Mouse (Mus musculus) stomach, postnatal 0 days (tissue): Measurements from ENCODE around the gene Zkscan3. TPM values are rescaled to one million over a fixed set of nuclear protein-coding genes. Genes with fewer than 3 reads are reported as not detected.

Experiments
- ATAC-seq: fragments of 200-750 bp; cut with Nextera tagmentation; 2 replicates; pipeline ENCODE4 v1.8.0; 2017; ENCODE audit not compliant: low FRiP score, low TSS enrichment
- DNase-seq: peaks from one replicate; pipeline ENCODE4 v3.0.0-alpha.2; 2016; ENCODE audit warnings: low spot score
- H3K27ac ChIP-seq: fragments of 300-500 bp; sonication (generic); replicated peaks from 2 replicates; pipeline ENCODE4 v1.5.1; 2014; ENCODE audit warnings: mild to moderate bottlenecking, control low read depth
- H3K27me3 ChIP-seq: fragments of 300-500 bp; sonication (generic); 2 replicates; pipeline ENCODE4 v1.6.1; 2014; ENCODE audit warnings: low read length; ENCODE audit not compliant: control insufficient read depth, insufficient read depth
- H3K36me3 ChIP-seq: fragments of 300-500 bp; sonication (generic); 2 replicates; pipeline ENCODE4 v1.6.1; 2014; ENCODE audit warnings: low read length, mixed read lengths; ENCODE audit not compliant: control insufficient read depth, insufficient read depth
- H3K4me1 ChIP-seq: fragments of 300-500 bp; sonication (generic); replicated peaks from 2 replicates; pipeline ENCODE4 v1.6.1; 2014; ENCODE audit warnings: antibody characterized with exemption; ENCODE audit not compliant: control insufficient read depth, insufficient read depth
- H3K4me2 ChIP-seq: fragments of 300-500 bp; sonication (generic); replicated peaks from 2 replicates; pipeline ENCODE4 v1.6.1; 2014; ENCODE audit warnings: low read depth, mild to moderate bottlenecking, control low read depth, moderate library complexity
- H3K4me3 ChIP-seq: fragments of 300-500 bp; sonication (generic); 2 replicates; pipeline ENCODE4 v1.5.1; 2014; ENCODE audit warnings: low read depth, low read length, control low read depth
- H3K9ac ChIP-seq: fragments of 300-500 bp; sonication (generic); 2 replicates; pipeline ENCODE4 v1.6.1; 2014; ENCODE audit warnings: mild to moderate bottlenecking, low read length, control low read depth, mixed read lengths
- H3K9me3 ChIP-seq: fragments of 300-500 bp; sonication (generic); 2 replicates; pipeline ENCODE4 v1.6.1; 2016; ENCODE audit warnings: low read length; ENCODE audit not compliant: control insufficient read depth
- CTCF ChIP-seq: IDR thresholded peaks from 2 replicates; pipeline ENCODE4 v1.5.1; 2016; ENCODE audit warnings: antibody characterized with exemption, low read depth, mild to moderate bottlenecking, moderate library complexity
- EP300 ChIP-seq: optimal IDR thresholded peaks from 2 replicates; pipeline ENCODE3; 2016; ENCODE audit warnings: antibody characterized with exemption
- WGBS: fragments of 180-500 bp; shearing (Covaris S2); extraction: QIAGEN DNeasy Blood & Tissue Kit; methylation state at CpG from one replicate; pipeline ENCODE4 v1.1.7; 2014; 5-methylcytosine and 5-hydroxymethylcytosine counted together
- polyA plus RNA-seq: library from polyadenylated mRNA; unstranded; fragments of >200 nt; fragmentation: Nextera tagmentation; extraction: Ambion mirVana; gene quantifications from 2 replicates; pipeline ENCODE4 v1.2.1, GENCODE M21; 2015

Zkscan3 gene
- polyA plus RNA-seq: 32.9 and 36.4 TPM in 2 replicates

GRCm38 (mm10) chr13:21402287-21402846 lies at the start of gene Zkscan3:
Gene Zkscan3, minus strand, starts transcription at chr13:21402755.
- Histone ChIP-seq H3K9me3 (no peaks in the 10 kb centered on the region), H3K9ac (peak within 1 kb of the TSS; percentile 90), H3K4me2 (peak within 1 kb of the TSS; percentile 72), H3K27me3 (no peaks in the 10 kb centered on the region), H3K4me3 (peak within 1 kb of the TSS; percentile 78), H3K36me3 (no peaks in the 10 kb centered on the region), H3K4me1 (no peaks in the 10 kb centered on the region), H3K27ac (peak within 1 kb of the TSS; percentile 83)
- peak; percentile 93 for ATAC-seq
- DNase-seq: peak; percentile 89
- WGBS: 0% methylated on average over 35 of the region's 35 CpGs
- TF ChIP-seq EP300: no peak
- peak; percentile 21; the same call in 1 of the 2 replicates for TF ChIP-seq CTCF

DNA sequence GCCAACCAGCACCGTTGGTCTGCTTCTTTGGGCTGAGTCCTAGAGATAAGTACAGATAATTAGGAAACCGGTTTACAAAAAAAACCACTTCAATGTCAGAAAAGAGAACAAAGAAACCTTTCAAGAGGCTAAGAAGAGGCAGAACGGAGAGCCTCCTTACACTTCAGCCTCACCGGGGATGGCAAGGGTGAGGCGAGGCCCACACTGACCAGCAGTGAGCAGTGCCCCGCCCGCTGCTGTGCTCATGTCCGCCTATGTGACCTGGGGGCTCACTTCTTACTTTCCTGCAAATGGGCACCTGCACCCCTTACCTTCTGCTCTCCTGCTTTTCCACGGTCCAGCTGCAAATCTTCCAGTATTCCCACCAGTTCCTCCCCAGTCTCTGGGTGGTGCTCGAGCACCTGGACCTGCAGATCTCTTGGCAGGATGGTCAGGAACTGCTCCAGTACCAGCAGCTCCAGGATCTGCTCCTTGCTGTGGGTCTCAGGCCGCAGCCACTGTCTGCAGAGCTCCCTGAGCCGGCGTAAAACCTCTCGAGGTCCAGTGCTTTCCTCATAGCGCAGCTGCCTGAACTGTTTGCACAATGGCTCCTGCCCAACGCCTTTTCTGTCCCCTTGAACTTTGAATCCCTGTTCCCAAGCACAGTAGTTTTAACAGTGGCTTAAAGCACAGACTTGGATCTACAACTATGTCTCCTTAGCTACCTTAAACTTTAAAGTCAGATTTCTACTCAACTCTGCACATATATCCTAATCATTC lies 45.5 kb upstream of the Zkscan3 start:
- peak; percentile 55 for DNase-seq
- ATAC-seq: peak; percentile 41; the same call in 1 of the 2 replicates
- WGBS: 67% methylated on average over 16 of the region's 16 CpGs
- no peaks in the 10 kb centered on the region; the same call in 1 of the 2 replicates for H3K4me1 ChIP-seq
- H3K27me3 ChIP-seq: no peaks in the 10 kb centered on the region
- no peak overlapping the region for H3K4me3 ChIP-seq
- H3K36me3 ChIP-seq: peaks cover 6% of the 10 kb centered on the region
- H3K9me3 ChIP-seq: no peaks in the 10 kb centered on the region
- H3K4me2 ChIP-seq: no peak overlapping the region
- H3K9ac ChIP-seq: no peak overlapping the region
- no peak for TF ChIP-seq CTCF
- no peak overlapping the region for H3K27ac ChIP-seq

- Histone ChIP-seq H3K27me3 (no peaks in the 10 kb centered on the region), H3K27ac (no peak overlapping the region), H3K4me2 (no peak overlapping the region), H3K36me3 (peaks cover 6% of the 10 kb centered on the region), H3K4me1 (no peaks in the 10 kb centered on the region), H3K4me3 (no peak overlapping the region), H3K9me3 (no peaks in the 10 kb centered on the region), H3K9ac (no peak overlapping the region)
- ATAC-seq (no peak), DNase-seq (no peak)
- 82% methylated on average over 9 of the region's 9 CpGs for WGBS
- no peak for TF ChIP-seq CTCF
- TF ChIP-seq EP300: no peak
These were observed 44.2 kb upstream of the Zkscan3 start for GRCm38 (mm10) chr13:21446796-21447195.

DNA sequence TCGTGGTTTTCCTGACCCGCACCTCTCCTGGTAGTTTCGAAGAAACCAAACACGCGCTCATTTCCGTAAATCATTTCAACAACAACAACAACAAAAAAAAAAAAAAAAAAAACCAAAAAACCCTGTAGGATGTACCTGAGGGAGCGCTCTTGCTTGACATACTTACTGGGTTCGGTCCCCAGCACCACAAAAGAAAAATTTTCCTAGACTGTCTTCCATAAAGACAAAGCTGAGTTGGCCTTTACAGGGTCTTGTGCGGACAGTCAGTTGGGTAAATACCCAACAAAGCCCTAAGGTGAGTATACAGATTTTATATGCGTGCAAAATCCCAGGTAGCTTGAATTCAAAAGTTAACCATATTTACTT lies 38.6 kb upstream of the Zkscan3 start:
- Histone ChIP-seq H3K4me2 (peak overlapping the region; percentile 90), H3K27ac (peak overlapping the region; percentile 82), H3K27me3 (no peaks in the 10 kb centered on the region), H3K4me3 (peak overlapping the region; percentile 55), H3K36me3 (peaks cover 6% of the 10 kb centered on the region), H3K9ac (peak overlapping the region; percentile 68), H3K9me3 (no peaks in the 10 kb centered on the region), H3K4me1 (no peaks in the 10 kb centered on the region)
- DNase-seq (no peak), ATAC-seq (no peak)
- TF ChIP-seq EP300 (no peak), CTCF (no peak)
- 17% methylated on average over 10 of the region's 10 CpGs for WGBS

GRCm38 (mm10) chr13:21440503-21441206 lies 38.1 kb upstream of the Zkscan3 start, which contains the start of gene Pgbd1:
Gene Pgbd1, minus strand, starts transcription at chr13:21441058.
- Histone ChIP-seq H3K9ac (peak within 1 kb of the TSS; percentile 68), H3K27me3 (no peaks in the 10 kb centered on the region), H3K9me3 (no peaks in the 10 kb centered on the region), H3K4me3 (peak within 1 kb of the TSS; percentile 55), H3K4me2 (peak within 1 kb of the TSS; percentile 90), H3K4me1 (no peaks in the 10 kb centered on the region), H3K36me3 (peaks cover 6% of the 10 kb centered on the region), H3K27ac (peak within 1 kb of the TSS; percentile 82)
- DNase-seq (peak; percentile 79), ATAC-seq (peak; percentile 88)
- TF ChIP-seq EP300 (no peak), CTCF (peak; percentile 68)
- WGBS: under 1% methylated on average over 32 of the region's 32 CpGs
